Mouse (Mus musculus) testis, adult 2 months (tissue): Measurements from ENCODE around the gene Gm14548.
"Not testable (repeated sequence)": the region's sequence is repeated elsewhere in the genome, so short reads cannot be mapped to it uniquely, and the experiment has no call there.

ENCODE experiments used
- CTCF ChIP-seq: fragments of 200-500 bp; IDR thresholded peaks from 2 replicates; pipeline ENCODE4 v1.5.1; 2012; ENCODE audit warnings: low read depth, mild to moderate bottlenecking, inconsistent platforms, low read length, moderate library complexity; ENCODE audit not compliant: control insufficient read depth, insufficient read depth, insufficient replicate concordance
- POLR2A ChIP-seq: fragments of 200-500 bp; IDR thresholded peaks from 2 replicates; pipeline ENCODE4 v1.6.1; 2012; ENCODE audit warnings: low read depth, mild to moderate bottlenecking, inconsistent platforms, low read length, moderate library complexity; ENCODE audit not compliant: control insufficient read depth

GRCm38 (mm10) chr7:3915387-3915786, 17.5 kb upstream of the Gm14548 start, which contains the start of gene Lilra6:
- not testable (repeated sequence) for TF ChIP-seq CTCF, POLR2A
